Mouse (Mus musculus) regulatory T cell (primary cell): Measurements from ENCODE around the gene Top2a.

Experiments used
- in situ Hi-C: fragments of 300-600 bp; cut with MboI, MseI; formaldehyde crosslinking; loops from one replicate; pipeline ENCODE4 v1.15.1; 2025; ENCODE audit warnings: high pct_unique_total_duplicates

Top2a gene

GRCm38 (mm10) chr11:99023500-99024467 is at the start of gene Top2a:
Top2a (minus strand) TSS chr11:99024189.
- in situ Hi-C loops, result loop anchor here (5.0 kb wide), 1 partner anchor 124 kb away; no protein-coding TSS in a partner anchor

- in situ Hi-C loops, result no loop called here
Observed at GRCm38 (mm10) chr11:99073781-99074180, 49.8 kb upstream of the Top2a start.

GRCm38 (mm10) chr11:99071866-99072265 is 47.9 kb upstream of the Top2a start:
- in situ Hi-C loops, result no loop called here

GRCm38 (mm10) chr11:99068455-99068854 is 44.5 kb upstream of the Top2a start:
- in situ Hi-C loops, result loop anchor here (10.0 kb wide), 1 partner anchor 676 kb away; no protein-coding TSS in a partner anchor

GRCm38 (mm10) chr11:99067591-99067990 is 43.6 kb upstream of the Top2a start:
- in situ Hi-C loops, result loop anchor here (10.0 kb wide), 1 partner anchor 677 kb away; no protein-coding TSS in a partner anchor

GRCm38 (mm10) chr11:99065979-99066378 is 42.0 kb upstream of the Top2a start:
- in situ Hi-C loops, result loop anchor here (10.0 kb wide), 1 partner anchor 679 kb away; no protein-coding TSS in a partner anchor

- in situ Hi-C loops, result loop anchor here (10.0 kb wide), 1 partner anchor 679 kb away; no protein-coding TSS in a partner anchor
Observed at GRCm38 (mm10) chr11:99065353-99065752, 41.4 kb upstream of the Top2a start.

- in situ Hi-C loops, result loop anchor here (10.0 kb wide), 1 partner anchor 681 kb away; no protein-coding TSS in a partner anchor
Observed at GRCm38 (mm10) chr11:99063406-99064131, 39.6 kb upstream of the Top2a start.

- in situ Hi-C loops, result loop anchor here (10.0 kb wide), 1 partner anchor 682 kb away; no protein-coding TSS in a partner anchor
Observed at GRCm38 (mm10) chr11:99062661-99063060, 38.7 kb upstream of the Top2a start.

- in situ Hi-C loops, result loop anchor here (10.0 kb wide), 1 partner anchor 684 kb away; no protein-coding TSS in a partner anchor
Observed at GRCm38 (mm10) chr11:99060435-99060834, 36.4 kb upstream of the Top2a start.

GRCm38 (mm10) chr11:99055571-99056452 is 31.8 kb upstream of the Top2a start:
- in situ Hi-C loops, result no loop called here

- in situ Hi-C loops, result no loop called here
Observed at GRCm38 (mm10) chr11:99055143-99055542, 31.2 kb upstream of the Top2a start.

- in situ Hi-C loops, result no loop called here
Observed at GRCm38 (mm10) chr11:99047643-99048042, 23.7 kb upstream of the Top2a start.

GRCm38 (mm10) chr11:99047120-99047519 is 23.1 kb upstream of the Top2a start:
- in situ Hi-C loops, result no loop called here

GRCm38 (mm10) chr11:99045159-99045889 is 21.3 kb upstream of the Top2a start:
- in situ Hi-C loops, result no loop called here

GRCm38 (mm10) chr11:99044306-99044705 is 20.3 kb upstream of the Top2a start:
- in situ Hi-C loops, result loop anchor here (5.0 kb wide), 1 partner anchor 78 kb away; no protein-coding TSS in a partner anchor

GRCm38 (mm10) chr11:99043632-99044031 is 19.6 kb upstream of the Top2a start:
- in situ Hi-C loops, result loop anchor here (5.0 kb wide), 1 partner anchor 79 kb away; no protein-coding TSS in a partner anchor

- in situ Hi-C loops, result loop anchor here (5.0 kb wide), 1 partner anchor 79 kb away; no protein-coding TSS in a partner anchor
Observed at GRCm38 (mm10) chr11:99042834-99043431, 18.9 kb upstream of the Top2a start.
